Mouse (Mus musculus): ENCODE results near the gene Gm38431.

The Gm38431 gene

GRCm38 (mm10) chr9:21095958-21096357 lies 4.2 kb upstream of the Gm38431 start:
- H3K9me3 ChIP-seq (ENCODE audit: low read length): no peaks in the 10 kb centered on the region
- H3K36me3 ChIP-seq (ENCODE audit: insufficient read depth, low read length): peaks cover 33% of the 10 kb centered on the region
- TF ChIP-seq NANOG (IDR thresholded peaks at IDR 0.05; ENCODE audit: borderline replicate concordance, low read length): peak; percentile 88
- no peak for TF ChIP-seq CTCF (conservative IDR thresholded peaks at IDR 0.05; ENCODE audit: low read length)
- no peak for TF ChIP-seq POU5F1 (IDR thresholded peaks at IDR 0.05; ENCODE audit: borderline replicate concordance, low read length)
- H3K27me3 ChIP-seq (ENCODE audit: insufficient read depth, low read length): no peaks in the 10 kb centered on the region
- peaks cover 71% of the 10 kb centered on the region for H3K4me1 ChIP-seq (replicated peaks; ENCODE audit: low read depth, low read length)
- H3K4me3 ChIP-seq (replicated peaks; ENCODE audit: low read length): no peak overlapping the region

GRCm38 (mm10) chr9:21093423-21093822 lies 1.6 kb upstream of the Gm38431 start:
- Histone ChIP-seq H3K4me1 (replicated peaks; ENCODE audit: low read depth, low read length) (peaks cover 72% of the 10 kb centered on the region), H3K27me3 (ENCODE audit: insufficient read depth, low read length) (no peaks in the 10 kb centered on the region), H3K36me3 (ENCODE audit: insufficient read depth, low read length) (peaks cover 52% of the 10 kb centered on the region), H3K4me3 (replicated peaks; ENCODE audit: low read length) (no peak overlapping the region), H3K9me3 (ENCODE audit: low read length) (no peaks in the 10 kb centered on the region)
- no peak for TF ChIP-seq POU5F1 (IDR thresholded peaks at IDR 0.05; ENCODE audit: borderline replicate concordance, low read length)
- no peak for TF ChIP-seq NANOG (IDR thresholded peaks at IDR 0.05; ENCODE audit: borderline replicate concordance, low read length)
- TF ChIP-seq CTCF (conservative IDR thresholded peaks at IDR 0.05; ENCODE audit: low read length): no peak

- H3K4me1 ChIP-seq (replicated peaks; ENCODE audit: low read depth, low read length): peaks cover 76% of the 10 kb centered on the region
- peak overlapping the region; percentile 90 for H3K4me3 ChIP-seq (replicated peaks; ENCODE audit: low read length)
- TF ChIP-seq POU5F1 (IDR thresholded peaks at IDR 0.05; ENCODE audit: borderline replicate concordance, low read length) (no peak), CTCF (conservative IDR thresholded peaks at IDR 0.05; ENCODE audit: low read length) (no peak), NANOG (IDR thresholded peaks at IDR 0.05; ENCODE audit: borderline replicate concordance, low read length) (no peak)
Measured at GRCm38 (mm10) chr9:21090972-21091706, 658 bp downstream of the Gm38431 start.

GRCm38 (mm10) chr9:21090537-21090936 lies 1.3 kb downstream of the Gm38431 start:
- Histone ChIP-seq H3K36me3 (ENCODE audit: insufficient read depth, low read length) (peaks cover 76% of the 10 kb centered on the region), H3K4me3 (replicated peaks; ENCODE audit: low read length) (peak overlapping the region; percentile 90), H3K4me1 (replicated peaks; ENCODE audit: low read depth, low read length) (peaks cover 76% of the 10 kb centered on the region), H3K9me3 (ENCODE audit: low read length) (no peaks in the 10 kb centered on the region), H3K27me3 (ENCODE audit: insufficient read depth, low read length) (no peaks in the 10 kb centered on the region)
- TF ChIP-seq CTCF (conservative IDR thresholded peaks at IDR 0.05; ENCODE audit: low read length) (no peak), POU5F1 (IDR thresholded peaks at IDR 0.05; ENCODE audit: borderline replicate concordance, low read length) (no peak), NANOG (IDR thresholded peaks at IDR 0.05; ENCODE audit: borderline replicate concordance, low read length) (no peak)

More at GRCm38 (mm10) chr9:21090972-21091706, 658 bp downstream of the Gm38431 start:
- Histone ChIP-seq H3K9me3 (ENCODE audit: low read length) (no peaks in the 10 kb centered on the region), H3K36me3 (ENCODE audit: insufficient read depth, low read length) (peaks cover 70% of the 10 kb centered on the region), H3K27me3 (ENCODE audit: insufficient read depth, low read length) (no peaks in the 10 kb centered on the region)

- Histone ChIP-seq H3K4me3 (replicated peaks; ENCODE audit: low read length) (no peak overlapping the region), H3K9me3 (ENCODE audit: low read length) (no peaks in the 10 kb centered on the region), H3K36me3 (ENCODE audit: insufficient read depth, low read length) (peaks cover 99% of the 10 kb centered on the region), H3K27me3 (ENCODE audit: insufficient read depth, low read length) (no peaks in the 10 kb centered on the region), H3K4me1 (replicated peaks; ENCODE audit: low read depth, low read length) (peaks cover 72% of the 10 kb centered on the region)
- TF ChIP-seq NANOG (IDR thresholded peaks at IDR 0.05; ENCODE audit: borderline replicate concordance, low read length): no peak
- no peak for TF ChIP-seq POU5F1 (IDR thresholded peaks at IDR 0.05; ENCODE audit: borderline replicate concordance, low read length)
- no peak for TF ChIP-seq CTCF (conservative IDR thresholded peaks at IDR 0.05; ENCODE audit: low read length)
Measured at GRCm38 (mm10) chr9:21083324-21083723, 8.5 kb downstream of the Gm38431 start.

- Histone ChIP-seq H3K9me3 (ENCODE audit: low read length) (no peaks in the 10 kb centered on the region), H3K27me3 (ENCODE audit: insufficient read depth, low read length) (no peaks in the 10 kb centered on the region), H3K36me3 (ENCODE audit: insufficient read depth, low read length) (peaks cover 99% of the 10 kb centered on the region), H3K4me3 (replicated peaks; ENCODE audit: low read length) (no peak overlapping the region), H3K4me1 (replicated peaks; ENCODE audit: low read depth, low read length) (peaks cover 53% of the 10 kb centered on the region)
- TF ChIP-seq CTCF (conservative IDR thresholded peaks at IDR 0.05; ENCODE audit: low read length) (no peak), POU5F1 (IDR thresholded peaks at IDR 0.05; ENCODE audit: borderline replicate concordance, low read length) (no peak), NANOG (IDR thresholded peaks at IDR 0.05; ENCODE audit: borderline replicate concordance, low read length) (no peak)
Measured at GRCm38 (mm10) chr9:21081127-21081526, 10.7 kb downstream of the Gm38431 start.

- no peak overlapping the region for H3K4me3 ChIP-seq (replicated peaks; ENCODE audit: low read length)
Measured at GRCm38 (mm10) chr9:21075625-21076024, 16.2 kb downstream of the Gm38431 start.

GRCm38 (mm10) chr9:21074173-21074572 lies 17.6 kb downstream of the Gm38431 start:
- Histone ChIP-seq H3K9me3 (ENCODE audit: low read length) (no peaks in the 10 kb centered on the region), H3K4me1 (replicated peaks; ENCODE audit: low read depth, low read length) (peaks cover 37% of the 10 kb centered on the region), H3K27me3 (ENCODE audit: insufficient read depth, low read length) (no peaks in the 10 kb centered on the region), H3K36me3 (ENCODE audit: insufficient read depth, low read length) (peaks cover 80% of the 10 kb centered on the region), H3K4me3 (replicated peaks; ENCODE audit: low read length) (peak overlapping the region; percentile 98; the same call in 1 of the 2 replicates)
- no peak for TF ChIP-seq POU5F1 (IDR thresholded peaks at IDR 0.05; ENCODE audit: borderline replicate concordance, low read length)
- no peak for TF ChIP-seq NANOG (IDR thresholded peaks at IDR 0.05; ENCODE audit: borderline replicate concordance, low read length)
- TF ChIP-seq CTCF (conservative IDR thresholded peaks at IDR 0.05; ENCODE audit: low read length): no peak

More at GRCm38 (mm10) chr9:21075625-21076024, 16.2 kb downstream of the Gm38431 start:
- TF ChIP-seq POU5F1 (IDR thresholded peaks at IDR 0.05; ENCODE audit: borderline replicate concordance, low read length) (no peak), NANOG (IDR thresholded peaks at IDR 0.05; ENCODE audit: borderline replicate concordance, low read length) (no peak), CTCF (conservative IDR thresholded peaks at IDR 0.05; ENCODE audit: low read length) (no peak)
- H3K27me3 ChIP-seq (ENCODE audit: insufficient read depth, low read length): no peaks in the 10 kb centered on the region
- peaks cover 51% of the 10 kb centered on the region for H3K4me1 ChIP-seq (replicated peaks; ENCODE audit: low read depth, low read length)
- H3K9me3 ChIP-seq (ENCODE audit: low read length): no peaks in the 10 kb centered on the region
- H3K36me3 ChIP-seq (ENCODE audit: insufficient read depth, low read length): peaks cover 83% of the 10 kb centered on the region

All from E14TG2a.4 (cell line).